Mouse (Mus musculus) small intestine, adult 10 weeks (tissue): ENCODE measurements around the gene Tmem181a. TPM values are rescaled to one million over a fixed set of nuclear protein-coding genes. Genes with fewer than 3 reads are reported as not detected.

ENCODE experiments used
- polyA plus RNA-seq: library from polyadenylated mRNA; stranded (reverse); fragments of 350-450 nt; fragmentation: Illumina TruSeq; extraction: RNeasy Lipid Tissue Mini Kit (QIAGEN cat#74804); gene quantifications from one replicate; pipeline ENCODE4 v1.2.3, GENCODE M21; 2014; ENCODE audit warnings: low replicate concordance

Gene Tmem181a
- polyA plus RNA-seq: 22.7 TPM

DNA sequence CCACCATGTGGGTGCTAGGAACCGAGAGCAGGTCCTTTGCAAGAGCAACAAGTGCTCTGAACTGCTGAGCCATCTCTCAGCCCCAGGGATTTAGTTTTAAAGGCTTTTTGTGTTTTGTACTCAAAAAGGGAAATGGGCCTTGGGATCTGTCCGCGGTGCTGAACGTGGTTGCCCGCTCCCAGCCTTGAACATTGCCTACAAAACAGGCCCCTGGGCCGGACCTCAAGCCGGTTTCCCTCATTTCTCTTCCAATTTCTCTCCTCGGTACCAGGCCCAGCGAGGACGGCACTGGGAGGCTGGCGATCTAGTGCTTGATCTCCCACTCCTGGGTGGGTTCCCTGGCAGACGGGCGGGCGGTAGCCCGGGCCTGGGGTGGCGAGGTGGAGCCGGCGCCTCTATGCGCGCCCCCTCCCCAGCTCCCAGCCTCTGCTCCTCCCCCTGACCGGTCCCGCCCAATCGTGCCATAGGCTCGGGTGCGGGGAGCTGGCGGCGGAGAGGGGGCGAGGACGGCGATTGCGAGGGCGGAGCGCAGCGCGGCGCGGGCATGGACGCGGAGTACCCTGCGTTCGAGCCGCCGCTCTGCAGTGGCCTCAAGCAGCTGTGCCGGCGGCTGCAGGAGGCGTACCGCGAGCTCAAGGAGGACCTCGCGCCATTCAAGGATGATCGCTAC, at the start of gene Tmem181a:
TSS of gene Tmem181a (plus strand) at position 461 of the 670 bp plus-strand sequence.

GRCm38 (mm10) chr17:6317339-6317985, 60.8 kb downstream of the Tmem181a start, which contains the start of gene Dynlt1a:
Dynlt1a (minus strand) TSS chr17:6317500.

Other genes with a start within 250 kb of the Tmem181a start
- gene Serac1, start 177.1 kb upstream of the Tmem181a start, polyA plus RNA-seq: 2.9 TPM
- 26.5 TPM for gene Gtf2h5, start 177.1 kb upstream of the Tmem181a start, polyA plus RNA-seq
- 55.1 TPM for gene Tulp4, start 150.4 kb upstream of the Tmem181a start, polyA plus RNA-seq
- 6.1 TPM for gene Dynlt1a, start 60.6 kb downstream of the Tmem181a start, polyA plus RNA-seq
- 50.0 TPM for gene Dynlt1b, start 173.3 kb downstream of the Tmem181a start, polyA plus RNA-seq